In the genomic region with DNA sequence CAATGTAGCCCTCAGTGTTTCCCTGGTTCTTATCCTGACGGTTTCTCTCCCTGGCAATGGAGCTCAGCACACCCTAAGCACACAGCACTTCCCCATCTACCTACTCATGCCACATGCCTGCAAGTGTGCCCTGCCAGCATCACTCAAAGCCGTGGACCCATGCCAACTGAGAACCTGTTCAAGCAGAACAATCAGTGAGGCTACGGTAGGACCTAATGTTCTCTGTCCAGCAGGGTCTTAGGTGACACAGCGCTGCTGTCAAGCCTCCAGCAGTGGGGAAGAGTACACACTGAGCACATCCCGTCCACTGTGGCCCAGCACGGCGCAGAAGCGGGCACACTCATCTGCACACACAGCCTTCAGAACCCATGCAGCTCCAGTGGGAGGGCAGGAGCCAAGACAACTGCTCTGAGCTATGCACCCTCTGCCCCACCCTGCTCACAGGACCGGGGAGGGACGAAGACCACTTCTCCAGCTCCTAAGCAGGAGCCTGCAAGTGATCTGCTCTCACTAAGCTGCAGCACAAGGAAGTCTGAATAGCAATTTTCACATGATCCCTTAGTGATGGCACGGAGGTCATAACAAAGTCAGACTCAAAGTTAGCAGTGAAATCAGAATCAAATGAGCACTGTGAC, we compare ENCODE assay signal across 9 mouse cellular contexts. TPM values are rescaled to one million over a fixed set of nuclear protein-coding genes. Genes with fewer than 3 reads are reported as not detected.
DNase-seq lines count a peak whose midpoint lies in the region; ATAC-seq and TF ChIP-seq lines count a peak whose summit lies in the region.
"Had no signal": no experiment of that assay in that cellular context is flagged by ENCODE, and none has a peak within 500 bp of the region (broad histone marks: within the 10 kb centered on the region; RNA-seq: fewer than 3 reads in every experiment).

No protein-coding gene starts in this region.

- no peaks in the 10 kb centered on the region for H3K9me3 ChIP-seq in forebrain, embryonic 15.5 days
- no peaks in the 10 kb centered on the region for H3K9me3 ChIP-seq in forebrain, postnatal 0 days (ENCODE audit: low read length)

- no peak overlapping the region for H3K27ac ChIP-seq in forebrain, embryonic 15.5 days (replicated peaks)
- H3K27ac ChIP-seq in forebrain, postnatal 0 days (ENCODE audit: low read depth, low read length): no peak overlapping the region
- H3K27ac ChIP-seq: kidney, postnatal 0 days had no signal

- ATAC-seq in forebrain, embryonic 15.5 days (replicated peaks): 0 out of 2 replicates have a peak, but pooled peaks have one; percentile 43
- ATAC-seq in forebrain, postnatal 0 days: no peak; the same call in 1 of the 2 replicates

- no peak for TF ChIP-seq CTCF in forebrain, postnatal 0 days (IDR thresholded peaks at IDR 0.05; ENCODE audit: low read depth)

- H3K36me3 ChIP-seq in forebrain, embryonic 15.5 days: peaks cover 53% of the 10 kb centered on the region
- peaks cover 80% of the 10 kb centered on the region for H3K36me3 ChIP-seq in forebrain, postnatal 0 days (ENCODE audit: insufficient read depth)

- no peak overlapping the region for H3K4me2 ChIP-seq in forebrain, embryonic 15.5 days (replicated peaks)
- no peak overlapping the region for H3K4me2 ChIP-seq in forebrain, postnatal 0 days (ENCODE audit: low read depth)

- no peak for DNase-seq in forebrain, postnatal 0 days
- DNase-seq in urinary bladder, postnatal 14 days (ENCODE audit: low spot score): peak; percentile 71
- no peak for DNase-seq in urinary bladder, adult 18-20 months (ENCODE audit: low spot score in 2 of 2)
- peak; percentile 68 for DNase-seq in kidney, postnatal 14 days
- DNase-seq in MN1 (ENCODE audit: low spot score): no peak
- no peak for DNase-seq in right cerebral cortex, postnatal 4 days
- no peak for DNase-seq in gastrocnemius, postnatal 4 days (ENCODE audit: low spot score in 2 of 2)

- H3K27me3 ChIP-seq in forebrain, embryonic 15.5 days: no peaks in the 10 kb centered on the region
- H3K27me3 ChIP-seq in forebrain, postnatal 0 days (ENCODE audit: insufficient read depth, low read length): no peaks in the 10 kb centered on the region

- WGBS in forebrain, embryonic 15.5 days: 76% methylated on average over 11 of the region's 11 CpGs
- 76% methylated on average over 11 of the region's 11 CpGs for WGBS in forebrain, postnatal 0 days

- H3K4me1 ChIP-seq in forebrain, embryonic 15.5 days: 0 out of 2 replicates have a peak, but pooled peaks cover 4% of the 10 kb centered on the region
- H3K4me1 ChIP-seq in forebrain, postnatal 0 days (ENCODE audit: insufficient read depth): no peaks in the 10 kb centered on the region

- H3K9ac ChIP-seq in forebrain, embryonic 15.5 days (replicated peaks): no peak overlapping the region
- no peak overlapping the region for H3K9ac ChIP-seq in forebrain, postnatal 0 days

- no peak overlapping the region for H3K4me3 ChIP-seq in forebrain, embryonic 15.5 days
- H3K4me3 ChIP-seq in forebrain, postnatal 0 days (ENCODE audit: low read depth, low read length): no peak overlapping the region

RNA-seq across cellular contexts. Expression of a gene that starts 46.1 kb away (rescaled TPM):
- polyA plus RNA-seq in forebrain, embryonic 15.5 days (2015; fragmentation: Nextera tagmentation; extraction: Ambion mirVana): 79.3 and 83.0 TPM in 2 replicates
- total RNA-seq in forebrain, postnatal 0 days (2014; rRNA removed): 123 and 160 TPM in 2 replicates
- 77.5 and 78.6 TPM in 2 replicates for polyA plus RNA-seq in forebrain, postnatal 0 days (2015; fragmentation: Nextera tagmentation; extraction: Ambion mirVana)
- 100 to 1,000 TPM; 154 to 169 TPM for total RNA-seq in gastrocnemius, postnatal 4 days (2021)

Comparison
In these comparisons a context has a peak if more than half of its experiments do, and no peak if none do; other contexts are left out.
1. DNase-seq: peak in urinary bladder, postnatal 14 days (single experiment) and kidney, postnatal 14 days (single experiment); none in forebrain, postnatal 0 days (single experiment), urinary bladder, adult 18-20 months (0 of 2), MN1 (single experiment), right cerebral cortex, postnatal 4 days (single experiment) and gastrocnemius, postnatal 4 days (0 of 2).